Mouse (Mus musculus) heart, postnatal 0 days (tissue): Measurements from ENCODE around the gene Zfp710. TPM values are rescaled to one million over a fixed set of nuclear protein-coding genes. Genes with fewer than 3 reads are reported as not detected.
A peak's percentile ranks its signal among the peaks of the same experiment; 100 is the strongest.

Experiments
- ATAC-seq: fragments of 200-750 bp; cut with Nextera tagmentation; 2 replicates; pipeline ENCODE4 v1.8.0; 2017; ENCODE audit warnings: low read depth, moderate number of reproducible peaks, moderate library complexity; ENCODE audit not compliant: insufficient read depth
- DNase-seq: peaks from one replicate; pipeline ENCODE4 v3.0.0-alpha.2; 2016; ENCODE audit warnings: low spot score
- H3K27ac ChIP-seq: fragments of 300-500 bp; sonication (generic); 2 replicates; pipeline ENCODE4 v1.5.1; 2014; ENCODE audit warnings: low read depth, mild to moderate bottlenecking
- H3K27me3 ChIP-seq: fragments of 300-500 bp; sonication (generic); 2 replicates; pipeline ENCODE4 v1.6.1; 2014; ENCODE audit warnings: low read length, mixed read lengths; ENCODE audit not compliant: control insufficient read depth, insufficient read depth
- H3K36me3 ChIP-seq: fragments of 300-500 bp; sonication (generic); replicated peaks from 2 replicates; pipeline ENCODE4 v1.6.1; 2014; ENCODE audit warnings: low read length, mixed read lengths; ENCODE audit not compliant: control insufficient read depth, insufficient read depth
- H3K4me1 ChIP-seq: fragments of 300-500 bp; sonication (generic); 2 replicates; pipeline ENCODE4 v1.6.1; 2014; ENCODE audit warnings: antibody characterized with exemption; ENCODE audit not compliant: control insufficient read depth, insufficient read depth
- H3K4me2 ChIP-seq: fragments of 300-500 bp; sonication (generic); 2 replicates; pipeline ENCODE4 v1.6.1; 2014; ENCODE audit warnings: low read depth, mild to moderate bottlenecking, low read length, moderate library complexity
- H3K4me3 ChIP-seq: fragments of 300-500 bp; sonication (generic); 2 replicates; pipeline ENCODE4 v1.5.1; 2014; ENCODE audit warnings: low read depth, low read length
- H3K9ac ChIP-seq: fragments of 300-500 bp; sonication (generic); replicated peaks from 2 replicates; pipeline ENCODE4 v1.6.1; 2014; ENCODE audit warnings: low read depth, low read length, mixed read lengths
- H3K9me3 ChIP-seq: fragments of 300-500 bp; sonication (generic); replicated peaks from 2 replicates; pipeline ENCODE4 v1.6.1; 2016; ENCODE audit warnings: low read length; ENCODE audit not compliant: control insufficient read depth
- CTCF ChIP-seq: IDR thresholded peaks from 2 replicates; pipeline ENCODE4 v1.5.1; 2016; ENCODE audit warnings: antibody characterized with exemption, control low read depth, low read depth
- EP300 ChIP-seq: IDR thresholded peaks from 2 replicates; pipeline ENCODE4 v1.6.1; 2016; ENCODE audit warnings: antibody characterized with exemption, low read depth
- WGBS: fragments of 180-500 bp; shearing (Covaris S2); extraction: QIAGEN DNeasy Blood & Tissue Kit; methylation state at CpG from one replicate; pipeline ENCODE4 v1.1.7; 2014; 5-methylcytosine and 5-hydroxymethylcytosine counted together
- polyA plus RNA-seq: library from polyadenylated mRNA; unstranded; fragments of >200 nt; fragmentation: Nextera tagmentation; extraction: Ambion mirVana; gene quantifications from 2 replicates; pipeline ENCODE4 v1.2.1, GENCODE M21; 2015
- total RNA-seq: library from RNA; depleted of rRNA; stranded (reverse); fragments of >200 nt; gene quantifications from 2 replicates; pipeline ENCODE4 v1.2.3, GENCODE M21; 2014; ENCODE audit warnings: low replicate concordance

Zfp710 gene
- total and polyA plus RNA-seq, 2 experiments from 2014 or later = 7.5 to 29.7 TPM

DNA sequence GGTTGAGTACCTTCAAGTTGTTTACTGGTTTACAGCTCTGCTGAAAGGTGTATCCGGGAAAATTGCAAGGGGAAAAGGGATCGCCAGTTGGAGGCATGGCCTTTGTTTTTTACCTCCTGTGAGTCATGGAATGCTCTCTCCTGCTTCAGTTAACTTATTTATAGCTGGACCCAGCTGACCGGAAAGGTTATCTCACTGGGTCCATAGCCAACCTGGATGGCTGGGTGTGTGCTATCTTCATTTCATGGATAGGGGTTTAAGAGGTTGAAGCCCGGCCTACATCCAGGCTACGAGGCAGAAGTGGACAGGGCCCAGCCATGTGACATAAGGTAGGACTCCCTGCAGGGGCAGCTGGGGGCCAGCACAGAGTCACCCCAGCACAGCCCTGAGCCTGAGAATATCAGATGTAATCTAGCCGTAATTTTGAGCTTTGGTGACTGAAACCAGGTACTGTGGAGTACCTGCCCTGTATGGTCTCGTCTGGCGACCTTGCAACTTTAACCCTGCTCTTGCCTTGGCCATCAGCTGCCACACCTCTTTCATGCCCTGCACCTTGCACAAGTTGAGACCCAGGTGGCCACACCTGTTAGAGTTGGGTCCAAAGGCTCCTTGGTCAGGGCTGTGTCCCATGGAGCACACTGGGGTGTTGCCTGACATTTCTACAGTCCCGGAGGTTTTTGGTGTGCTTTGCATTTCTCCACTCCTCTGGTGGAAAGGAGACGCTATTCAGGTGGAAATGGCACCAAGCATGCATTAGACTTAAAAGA is 35.6 kb downstream of the Zfp710 start:
- peak; percentile 89 for DNase-seq
- no peaks in the 10 kb centered on the region for H3K27me3 ChIP-seq
- no peak overlapping the region for H3K9ac ChIP-seq
- H3K4me1 ChIP-seq = peaks cover 60% of the 10 kb centered on the region
- no peaks in the 10 kb centered on the region for H3K9me3 ChIP-seq
- ATAC-seq = peak; percentile 72
- no peaks in the 10 kb centered on the region for H3K36me3 ChIP-seq
- no peak overlapping the region for H3K4me3 ChIP-seq
- no peak overlapping the region for H3K4me2 ChIP-seq
- 40% methylated on average over 10 of the region's 10 CpGs for WGBS
- TF ChIP-seq CTCF (no peak), EP300 (peak; percentile 89)
- H3K27ac ChIP-seq = peak overlapping the region; percentile 95

- no peak for ATAC-seq
- no peak for TF ChIP-seq CTCF
- no peak for TF ChIP-seq EP300
Measured at GRCm38 (mm10) chr7:80062083-80062826, 37.6 kb downstream of the Zfp710 start.

DNA sequence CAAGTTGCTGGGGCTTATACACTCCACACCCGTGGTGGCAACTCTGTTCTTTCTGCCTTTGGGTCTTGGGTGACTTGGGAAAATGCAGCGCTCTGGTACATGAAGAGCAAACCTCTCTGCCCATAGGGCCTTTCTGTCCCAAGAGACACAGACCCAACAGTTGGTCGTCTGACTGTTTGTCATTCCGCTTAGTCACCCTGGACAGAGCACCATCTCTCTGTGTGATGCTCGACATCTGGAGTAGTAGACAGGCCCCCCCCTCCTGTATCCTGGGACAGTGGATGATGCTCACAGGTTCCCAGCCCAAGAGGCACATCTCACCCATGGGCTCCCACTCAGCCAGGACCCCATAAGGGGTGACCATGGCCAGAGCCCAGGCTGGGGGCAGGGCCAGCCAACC is 38.6 kb downstream of the Zfp710 start:
- no peaks in the 10 kb centered on the region for H3K36me3 ChIP-seq
- no peak overlapping the region for H3K4me2 ChIP-seq
- TF ChIP-seq CTCF (no peak), EP300 (no peak)
- 75% methylated on average over 5 of the region's 5 CpGs for WGBS
- no peak overlapping the region; the same call in 1 of the 2 replicates for H3K9ac ChIP-seq
- H3K9me3 ChIP-seq = no peaks in the 10 kb centered on the region
- no peak for DNase-seq
- H3K27ac ChIP-seq = no peak overlapping the region
- H3K27me3 ChIP-seq = no peaks in the 10 kb centered on the region
- no peak for ATAC-seq
- peaks cover 59% of the 10 kb centered on the region for H3K4me1 ChIP-seq
- H3K4me3 ChIP-seq = no peak overlapping the region

More at GRCm38 (mm10) chr7:80062083-80062826, 37.6 kb downstream of the Zfp710 start:
- Histone ChIP-seq H3K4me2 (no peak overlapping the region), H3K36me3 (no peaks in the 10 kb centered on the region), H3K4me1 (peaks cover 64% of the 10 kb centered on the region), H3K4me3 (no peak overlapping the region), H3K9me3 (no peaks in the 10 kb centered on the region), H3K27ac (no peak overlapping the region), H3K27me3 (no peaks in the 10 kb centered on the region), H3K9ac (no peak overlapping the region)
- DNase-seq = no peak
- 89% methylated on average over 17 of the region's 17 CpGs for WGBS

DNA sequence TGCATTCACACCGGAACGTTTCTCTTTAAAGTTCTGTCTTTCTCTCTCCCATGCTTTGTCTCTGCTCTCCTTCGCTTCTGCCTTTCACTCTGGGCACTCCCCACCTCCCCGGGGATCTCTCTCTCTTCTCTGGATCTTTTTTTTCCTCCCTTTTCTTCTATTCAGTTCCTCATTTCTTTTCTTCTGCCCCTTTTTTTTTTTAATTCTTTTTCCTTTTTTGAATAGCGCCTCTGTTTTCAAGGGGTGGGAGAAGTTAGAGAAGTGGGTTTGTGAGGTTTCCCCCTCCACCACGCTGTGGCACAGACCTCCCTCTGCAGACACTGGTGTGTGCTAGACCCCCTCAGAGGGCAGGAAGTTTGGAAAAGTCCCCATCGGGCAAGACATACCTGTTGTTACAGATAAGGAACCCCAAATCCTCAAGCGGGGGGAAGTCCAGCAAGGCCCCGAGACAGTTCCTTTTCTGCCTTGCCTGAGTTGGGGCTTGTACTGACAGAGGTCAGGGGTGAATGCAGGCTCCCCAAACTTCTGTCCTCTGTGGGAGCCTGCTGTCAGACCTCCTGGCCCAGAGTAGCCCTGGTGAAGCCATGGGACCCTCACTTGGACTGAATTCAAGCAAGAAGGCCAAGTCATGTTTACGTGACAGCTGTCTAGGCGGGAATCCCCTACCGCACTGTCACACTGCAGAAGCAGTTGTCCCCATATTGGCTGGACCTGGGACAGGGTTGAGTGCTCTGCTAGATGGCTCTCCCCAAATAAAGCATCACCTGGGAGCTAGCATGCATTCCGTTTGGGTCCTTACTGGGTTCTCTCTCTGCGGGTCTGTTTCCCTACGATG is 39.5 kb downstream of the Zfp710 start:
- 78% methylated on average over 15 of the region's 15 CpGs for WGBS
- Histone ChIP-seq H3K4me1 (peaks cover 54% of the 10 kb centered on the region), H3K27ac (no peak overlapping the region), H3K27me3 (no peaks in the 10 kb centered on the region), H3K4me3 (no peak overlapping the region), H3K36me3 (no peaks in the 10 kb centered on the region), H3K4me2 (no peak overlapping the region), H3K9me3 (no peaks in the 10 kb centered on the region), H3K9ac (no peak overlapping the region; the same call in 1 of the 2 replicates)
- DNase-seq = no peak
- TF ChIP-seq CTCF = no peak
- TF ChIP-seq EP300 = no peak
- no peak for ATAC-seq

DNA sequence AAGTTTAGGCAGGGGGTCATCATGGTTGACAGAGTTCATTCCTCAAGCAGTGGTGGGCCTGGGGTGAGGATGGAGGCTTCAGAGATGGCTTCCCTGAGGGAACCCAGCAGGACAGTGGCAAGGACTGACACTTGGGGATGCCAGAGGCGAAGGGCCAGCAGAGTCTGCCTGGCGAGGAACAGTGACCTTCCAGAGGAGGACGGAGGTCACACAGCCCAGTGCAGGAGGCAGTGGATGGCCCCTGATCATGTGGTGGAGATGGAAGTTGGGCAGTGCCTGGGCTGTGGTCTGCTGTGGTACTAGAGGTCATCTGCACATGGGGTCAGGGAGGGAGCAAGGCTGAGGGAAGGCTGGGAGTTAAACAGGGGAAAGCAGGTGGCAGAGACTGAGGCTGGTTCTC is 40.6 kb downstream of the Zfp710 start:
- no peaks in the 10 kb centered on the region for H3K9me3 ChIP-seq
- peaks cover 55% of the 10 kb centered on the region for H3K4me1 ChIP-seq
- TF ChIP-seq CTCF = no peak
- TF ChIP-seq EP300 = no peak
- H3K9ac ChIP-seq = no peak overlapping the region
- H3K27ac ChIP-seq = peak overlapping the region; percentile 11; the same call in 1 of the 2 replicates
- H3K4me3 ChIP-seq = no peak overlapping the region
- DNase-seq (no peak), ATAC-seq (no peak)
- H3K36me3 ChIP-seq = no peaks in the 10 kb centered on the region
- no peak overlapping the region for H3K4me2 ChIP-seq
- WGBS = 52% methylated on average over 3 of the region's 3 CpGs
- H3K27me3 ChIP-seq = no peaks in the 10 kb centered on the region
